Mouse (Mus musculus): ENCODE results near the gene Aldh18a1. TPM values are rescaled to one million over a fixed set of nuclear protein-coding genes. Genes with fewer than 3 reads are reported as not detected.

The Aldh18a1 gene
- polyA plus RNA-seq, 1 experiment from 2014 or later, result 127 TPM

Other genes starting within 250 kb of the Aldh18a1 start
- gene Sorbs1, start 74.7 kb downstream of the Aldh18a1 start, polyA plus RNA-seq (2014; fragmentation: Nextera tagmentation; extraction: Ambion mirVana), result 88.3 and 88.9 TPM in 2 replicates
- gene Tctn3, start 23.8 kb upstream of the Aldh18a1 start, polyA plus RNA-seq (2014; fragmentation: Nextera tagmentation; extraction: Ambion mirVana), result 11.8 and 12.7 TPM in 2 replicates
- gene Entpd1, start 23.9 kb upstream of the Aldh18a1 start, polyA plus RNA-seq (2014; fragmentation: Nextera tagmentation; extraction: Ambion mirVana), result 10.6 and 11.7 TPM in 2 replicates
- gene Cc2d2b, start 160.3 kb upstream of the Aldh18a1 start, polyA plus RNA-seq (2014; fragmentation: Nextera tagmentation; extraction: Ambion mirVana), result 0.07 and 0.15 TPM in 2 replicates
- 10.3 and 11.4 TPM in 2 replicates for gene Ccnj, start 242.8 kb upstream of the Aldh18a1 start, polyA plus RNA-seq (2014; fragmentation: Nextera tagmentation; extraction: Ambion mirVana)